Mouse (Mus musculus): Measurements from ENCODE around the gene Ubl4a. TPM values are rescaled to one million over a fixed set of nuclear protein-coding genes. Genes with fewer than 3 reads are reported as not detected.
"Not testable (repeated sequence)": the region's sequence is repeated elsewhere in the genome, so short reads cannot be mapped to it uniquely, and the experiment has no call there.

Ubl4a gene
- total RNA-seq, 1 experiment = 15.3 TPM

GRCm38 (mm10) chrX:74367512-74367911, 5.5 kb downstream of the Ubl4a start:
- no peak for DNase-seq (ENCODE audit: low read depth, low spot score)
- peak overlapping the region; percentile 75 to 77 for H3K4me3 ChIP-seq (ENCODE audit: insufficient read depth in 1 of 2, low read depth in 1 of 2, low read length in 2 of 2, poor library complexity in 1 of 2, severe bottlenecking in 1 of 2)
- in situ Hi-C loops (cut with MboI; ENCODE audit: low sequenced_read_pairs in 2 of 2, unreplicated experiment in 2 of 2) = no loop called here
- TF ChIP-seq CHD2 (IDR thresholded peaks at IDR 0.05; ENCODE audit: low read depth, low read length) (no peak), HCFC1 (IDR thresholded peaks at IDR 0.05; ENCODE audit: borderline replicate concordance, insufficient read depth, low read length) (no peak), MAFK (IDR thresholded peaks at IDR 0.05; ENCODE audit: insufficient read depth, low read depth, low read length) (no peak), ZNF384 (IDR thresholded peaks at IDR 0.05; ENCODE audit: low read depth, low read length) (no peak), ZC3H11A (IDR thresholded peaks at IDR 0.05; ENCODE audit: borderline replicate concordance, low read depth, low read length) (no peak)
- H3K9me3 ChIP-seq (ENCODE audit: control insufficient read depth, insufficient read depth, low read depth, low read length) = no peaks in the 10 kb centered on the region
- peaks cover 0 to 8% of the 10 kb centered on the region in 2 experiments; a peak in 1 of 4 replicates for H3K4me1 ChIP-seq (ENCODE audit: control insufficient read depth in 2 of 2, insufficient read depth in 2 of 2, low read length in 2 of 2, poor library complexity in 1 of 2)
- peak overlapping the region; percentile 91; the same call in 1 of the 2 replicates for H3K9ac ChIP-seq (ENCODE audit: insufficient read depth, low read depth, low read length, poor library complexity, severe bottlenecking)
- H3K36me3 ChIP-seq (ENCODE audit: control insufficient read depth, insufficient read depth, low read length, poor library complexity, severe bottlenecking) = no peaks in the 10 kb centered on the region
- H3K27ac ChIP-seq (ENCODE audit: insufficient read depth, low read depth, low read length, poor library complexity, severe bottlenecking) = no peak overlapping the region

DNA sequence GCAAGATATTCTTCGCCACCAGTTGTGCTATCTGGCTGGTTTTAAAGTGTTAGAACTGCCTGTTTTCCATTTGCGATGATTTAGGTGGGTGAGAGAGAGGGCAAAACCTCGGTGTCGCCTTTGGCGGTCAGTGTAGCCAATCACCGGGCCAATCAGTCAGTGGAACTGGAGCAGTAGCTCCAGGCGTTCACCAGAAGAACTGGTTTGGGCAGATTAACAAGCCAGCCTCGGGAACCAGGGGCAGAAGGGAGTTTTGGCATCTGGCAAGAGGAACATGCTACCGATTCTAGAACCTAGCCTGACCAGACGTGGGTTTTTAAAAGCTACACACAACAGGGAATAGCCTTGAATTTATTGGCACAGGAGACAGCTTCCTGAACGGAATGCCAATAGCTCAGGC, 13.8 kb downstream of the Ubl4a start:
- in situ Hi-C loops (cut with MboI; ENCODE audit: low sequenced_read_pairs in 2 of 2, unreplicated experiment in 2 of 2) = no loop called here
- Histone ChIP-seq H3K4me1 (ENCODE audit: control insufficient read depth in 2 of 2, insufficient read depth in 2 of 2, low read length in 2 of 2, poor library complexity in 1 of 2) (no peaks in the 10 kb centered on the region), H3K27ac (ENCODE audit: insufficient read depth, low read depth, low read length, poor library complexity, severe bottlenecking) (no peak overlapping the region), H3K36me3 (ENCODE audit: control insufficient read depth, insufficient read depth, low read length, poor library complexity, severe bottlenecking) (no peaks in the 10 kb centered on the region), H3K9me3 (ENCODE audit: control insufficient read depth, insufficient read depth, low read depth, low read length) (no peaks in the 10 kb centered on the region), H3K9ac (ENCODE audit: insufficient read depth, low read depth, low read length, poor library complexity, severe bottlenecking) (no peak overlapping the region; the same call in 1 of the 2 replicates), H3K4me3 (ENCODE audit: insufficient read depth in 1 of 2, low read depth in 1 of 2, low read length in 2 of 2, poor library complexity in 1 of 2, severe bottlenecking in 1 of 2) (no peak overlapping the region)
- no peak for TF ChIP-seq ZC3H11A (IDR thresholded peaks at IDR 0.05; ENCODE audit: borderline replicate concordance, low read depth, low read length)
- no peak for TF ChIP-seq CHD2 (IDR thresholded peaks at IDR 0.05; ENCODE audit: low read depth, low read length)
- no peak for TF ChIP-seq MAFK (IDR thresholded peaks at IDR 0.05; ENCODE audit: insufficient read depth, low read depth, low read length)
- TF ChIP-seq HCFC1 (IDR thresholded peaks at IDR 0.05; ENCODE audit: borderline replicate concordance, insufficient read depth, low read length) = no peak
- no peak for TF ChIP-seq ZNF384 (IDR thresholded peaks at IDR 0.05; ENCODE audit: low read depth, low read length)
- no peak for DNase-seq (ENCODE audit: low read depth, low spot score)

DNA sequence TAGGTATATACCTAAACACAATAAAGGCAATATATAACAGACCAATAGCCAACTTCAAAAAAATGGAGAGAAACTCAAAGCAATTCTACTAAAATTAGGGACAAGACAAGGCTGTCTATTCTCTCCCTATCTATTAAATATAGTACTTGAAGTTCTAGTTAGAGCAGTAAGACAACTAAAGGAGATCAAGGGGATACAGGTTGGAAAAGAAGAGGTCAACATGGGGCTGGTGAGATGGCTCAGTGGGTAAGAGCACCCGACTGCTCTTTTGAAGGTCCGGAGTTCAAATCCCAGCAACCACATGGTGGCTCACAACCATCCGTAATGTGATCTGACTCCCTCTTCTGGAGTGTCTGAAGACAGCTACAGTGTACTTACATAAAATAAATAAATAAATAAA, 15.9 kb downstream of the Ubl4a start:
- in situ Hi-C loops (cut with MboI; ENCODE audit: low sequenced_read_pairs in 2 of 2, unreplicated experiment in 2 of 2); H3K9ac ChIP-seq (ENCODE audit: insufficient read depth, low read depth, low read length, poor library complexity, severe bottlenecking); H3K4me1 ChIP-seq (ENCODE audit: control insufficient read depth in 2 of 2, insufficient read depth in 2 of 2, low read length in 2 of 2, poor library complexity in 1 of 2); H3K27ac ChIP-seq (ENCODE audit: insufficient read depth, low read depth, low read length, poor library complexity, severe bottlenecking); H3K9me3 ChIP-seq (ENCODE audit: control insufficient read depth, insufficient read depth, low read depth, low read length); H3K4me3 ChIP-seq (ENCODE audit: insufficient read depth in 1 of 2, low read depth in 1 of 2, low read length in 2 of 2, poor library complexity in 1 of 2, severe bottlenecking in 1 of 2); DNase-seq (ENCODE audit: low read depth, low spot score); H3K36me3 ChIP-seq (ENCODE audit: control insufficient read depth, insufficient read depth, low read length, poor library complexity, severe bottlenecking): not testable (repeated sequence)

DNA sequence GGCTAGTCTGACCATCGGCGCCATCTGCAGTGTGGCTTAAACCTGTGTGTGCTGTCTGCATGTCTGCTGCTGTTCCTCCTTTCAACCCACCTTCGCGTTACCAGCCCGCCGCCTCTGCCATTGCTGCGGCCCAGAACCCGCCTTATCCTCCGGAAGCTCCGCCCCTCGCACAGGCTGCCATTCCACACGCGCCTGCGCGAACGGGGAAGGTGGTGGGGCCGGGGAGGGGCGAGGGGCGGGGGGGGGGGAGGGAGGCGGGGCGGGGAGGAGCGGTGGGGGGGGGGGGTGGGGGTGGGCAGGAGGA, 19.6 kb downstream of the Ubl4a start, which contains the start of gene Lage3:
Lage3 (minus strand) TSS at position 152 of the 304 bp plus-strand sequence.
- Histone ChIP-seq H3K9ac (ENCODE audit: insufficient read depth, low read depth, low read length, poor library complexity, severe bottlenecking) (peak within 1 kb of the TSS; percentile 74), H3K4me3 (ENCODE audit: insufficient read depth in 1 of 2, low read depth in 1 of 2, low read length in 2 of 2, poor library complexity in 1 of 2, severe bottlenecking in 1 of 2) (peak within 1 kb of the TSS; percentile 82 to 85), H3K27ac (ENCODE audit: insufficient read depth, low read depth, low read length, poor library complexity, severe bottlenecking) (peak within 1 kb of the TSS; percentile 5; the same call in 1 of the 2 replicates), H3K36me3 (ENCODE audit: control insufficient read depth, insufficient read depth, low read length, poor library complexity, severe bottlenecking) (no peaks in the 10 kb centered on the region), H3K9me3 (ENCODE audit: control insufficient read depth, insufficient read depth, low read depth, low read length) (no peaks in the 10 kb centered on the region), H3K4me1 (ENCODE audit: control insufficient read depth in 2 of 2, insufficient read depth in 2 of 2, low read length in 2 of 2, poor library complexity in 1 of 2) (no peaks in the 10 kb centered on the region)
- TF ChIP-seq ZC3H11A (IDR thresholded peaks at IDR 0.05; ENCODE audit: borderline replicate concordance, low read depth, low read length) = no peak
- DNase-seq (ENCODE audit: low read depth, low spot score) = peak; percentile 30
- in situ Hi-C loops (cut with MboI; ENCODE audit: low sequenced_read_pairs in 2 of 2, unreplicated experiment in 2 of 2) = no loop called here

GRCm38 (mm10) chrX:74352645-74353466, 20.2 kb downstream of the Ubl4a start:
- DNase-seq (ENCODE audit: low read depth, low spot score) = no peak
- peak overlapping the region; percentile 74 for H3K9ac ChIP-seq (ENCODE audit: insufficient read depth, low read depth, low read length, poor library complexity, severe bottlenecking)
- peak overlapping the region; percentile 5; the same call in 1 of the 2 replicates for H3K27ac ChIP-seq (ENCODE audit: insufficient read depth, low read depth, low read length, poor library complexity, severe bottlenecking)
- peak overlapping the region; percentile 82 to 85 for H3K4me3 ChIP-seq (ENCODE audit: insufficient read depth in 1 of 2, low read depth in 1 of 2, low read length in 2 of 2, poor library complexity in 1 of 2, severe bottlenecking in 1 of 2)
- TF ChIP-seq ZC3H11A (IDR thresholded peaks at IDR 0.05; ENCODE audit: borderline replicate concordance, low read depth, low read length) (no peak), HCFC1 (IDR thresholded peaks at IDR 0.05; ENCODE audit: borderline replicate concordance, insufficient read depth, low read length) (no peak), ZNF384 (IDR thresholded peaks at IDR 0.05; ENCODE audit: low read depth, low read length) (no peak), CHD2 (IDR thresholded peaks at IDR 0.05; ENCODE audit: low read depth, low read length) (no peak), MAFK (IDR thresholded peaks at IDR 0.05; ENCODE audit: insufficient read depth, low read depth, low read length) (no peak)
- H3K36me3 ChIP-seq (ENCODE audit: control insufficient read depth, insufficient read depth, low read length, poor library complexity, severe bottlenecking) = no peaks in the 10 kb centered on the region
- H3K9me3 ChIP-seq (ENCODE audit: control insufficient read depth, insufficient read depth, low read depth, low read length) = no peaks in the 10 kb centered on the region
- no peaks in the 10 kb centered on the region for H3K4me1 ChIP-seq (ENCODE audit: control insufficient read depth in 2 of 2, insufficient read depth in 2 of 2, low read length in 2 of 2, poor library complexity in 1 of 2)
- in situ Hi-C loops (cut with MboI; ENCODE audit: low sequenced_read_pairs in 2 of 2, unreplicated experiment in 2 of 2) = no loop called here
